Mouse (Mus musculus) yolk sac, embryonic 10.5 days (tissue): ENCODE measurements at regions not wholly inside any gene's neighbourhood (a gene's known extent, or its start where the extent isn't known, plus 50 kb on each side); places are given as distances from the start of the nearest gene placed in this dataset.
"Not testable (repeated sequence)": the region's sequence is repeated elsewhere in the genome, so short reads cannot be mapped to it uniquely, and the experiment has no call there.

Experiments used
- DNase-seq: peaks from one replicate; pipeline ENCODE4 v3.0.0-alpha.2; 2017; ENCODE audit warnings: low spot score

GRCm38 (mm10) chr8:60728339-60728738 lies 95.7 kb downstream of the Mfap3l start:
- no peak for DNase-seq

GRCm38 (mm10) chr8:60732545-60732944 lies 99.9 kb downstream of the Mfap3l start:
- DNase-seq = peak; percentile 76

GRCm38 (mm10) chr8:60735961-60736360 lies 103.3 kb downstream of the Mfap3l start:
- DNase-seq = no peak

DNA sequence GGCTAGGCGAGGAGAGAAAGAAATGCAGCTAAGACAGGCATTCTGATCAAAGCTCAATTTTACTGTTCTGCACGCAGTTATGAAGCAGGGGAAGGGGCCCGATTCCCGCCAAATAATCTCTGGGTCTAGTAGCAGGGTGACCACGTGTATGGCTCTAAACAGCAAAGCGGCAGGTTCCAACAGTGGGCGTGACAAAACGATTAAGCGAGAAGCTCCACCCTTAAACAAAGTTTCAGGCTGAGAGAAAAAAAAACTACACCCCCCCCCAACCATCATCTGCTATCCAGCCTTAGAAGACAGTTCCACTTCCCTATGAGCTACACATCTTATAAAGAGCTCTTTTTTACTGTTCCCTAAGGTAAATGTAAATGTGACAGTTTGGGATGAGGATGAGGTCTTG lies 103.8 kb downstream of the Mfap3l start:
- no peak for DNase-seq

DNA sequence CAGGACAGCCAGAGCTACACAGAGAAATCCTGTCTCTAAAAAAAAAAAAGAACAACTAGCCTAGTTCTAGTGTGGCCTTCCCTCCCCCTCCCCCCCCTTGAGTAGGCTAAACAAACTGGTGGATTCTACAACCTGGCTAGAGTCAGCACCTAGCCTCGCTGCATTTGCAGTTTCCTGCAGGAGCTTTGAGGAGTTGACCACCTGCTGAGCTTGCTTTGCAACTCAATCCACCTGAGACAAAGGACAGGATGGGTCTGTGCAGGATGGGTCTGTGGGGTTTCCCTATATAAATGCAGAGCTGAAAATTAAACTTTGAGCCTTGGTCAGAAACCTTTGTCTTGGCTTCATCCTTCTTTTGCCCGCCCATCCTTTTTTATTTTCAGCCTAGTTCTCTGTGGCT lies 104.3 kb downstream of the Mfap3l start:
- peak; percentile 18 for DNase-seq

DNA sequence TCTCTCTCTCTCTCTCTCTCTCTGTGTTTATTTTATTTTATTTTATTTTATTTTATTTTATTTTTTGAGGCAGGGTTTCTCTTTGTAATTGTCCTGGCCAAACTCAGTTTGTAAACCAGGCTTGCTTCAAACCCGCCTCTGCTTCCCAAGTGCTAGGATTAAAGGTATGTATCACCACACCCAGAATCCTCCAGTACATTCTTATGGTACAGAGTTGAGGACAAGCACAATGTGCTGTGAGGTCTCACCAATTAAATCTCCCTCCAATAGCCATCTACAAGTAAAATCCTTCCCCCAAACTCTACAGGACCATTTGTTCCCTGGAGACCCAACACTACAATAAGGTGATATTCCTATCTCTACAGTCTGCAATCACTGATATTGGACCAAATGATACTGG lies 105.0 kb downstream of the Mfap3l start:
- DNase-seq = no peak

- no peak for DNase-seq
Measured at GRCm38 (mm10) chr8:60745877-60746276, 113.2 kb downstream of the Mfap3l start.

- no peak for DNase-seq
Measured at GRCm38 (mm10) chr8:60746486-60746885, 113.9 kb downstream of the Mfap3l start.

- DNase-seq = peak; percentile 87
Measured at GRCm38 (mm10) chr8:60755704-60756415, 123.2 kb downstream of the Mfap3l start.

DNA sequence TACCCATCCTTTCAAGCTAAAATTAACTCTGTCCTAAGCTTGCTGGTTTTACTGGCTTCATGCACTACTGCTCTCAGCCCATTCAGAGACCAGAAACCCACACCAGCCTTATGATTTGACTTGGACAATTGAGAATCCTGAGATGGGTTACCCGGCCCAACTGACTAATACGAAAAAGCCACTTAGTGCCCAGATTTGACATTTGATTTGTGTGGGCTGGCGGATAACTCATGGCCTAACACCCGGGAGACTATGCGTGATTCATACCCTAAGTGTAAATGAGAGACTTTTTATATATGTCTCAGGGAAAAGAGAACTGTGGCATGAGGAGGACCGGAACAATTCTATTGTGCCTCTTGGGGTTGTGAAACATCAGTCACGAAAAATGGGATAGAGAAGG lies 126.3 kb upstream of the Hpf1 start:
- no peak for DNase-seq

- DNase-seq = no peak
Measured at GRCm38 (mm10) chr8:60773350-60773749, 116.9 kb upstream of the Hpf1 start.

- not testable (repeated sequence) for DNase-seq
Measured at GRCm38 (mm10) chr8:60776251-60776650, 114.0 kb upstream of the Hpf1 start.

- no peak for DNase-seq
Measured at GRCm38 (mm10) chr8:60785049-60785448, 105.2 kb upstream of the Hpf1 start.

GRCm38 (mm10) chr8:60790453-60790852 lies 99.8 kb upstream of the Hpf1 start:
- DNase-seq = no peak

DNA sequence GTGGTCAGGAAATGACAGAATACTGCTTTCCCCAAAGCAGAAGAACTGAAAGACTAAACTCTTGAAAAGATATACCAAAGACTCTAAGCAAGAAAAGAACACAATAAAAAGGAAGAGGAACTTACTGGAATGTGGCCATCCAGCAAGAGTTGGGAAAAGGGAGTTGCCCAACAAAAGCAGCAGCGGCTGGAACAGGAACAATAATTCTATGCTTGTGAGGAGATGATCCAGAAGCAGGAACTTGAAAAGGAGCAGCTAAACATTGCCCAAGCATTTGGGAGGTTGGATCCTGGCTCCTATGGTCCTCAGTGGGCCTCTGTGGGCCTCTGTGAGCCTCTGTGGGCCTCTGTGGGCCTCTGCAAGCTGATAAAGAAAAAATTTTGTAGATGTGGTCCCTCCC lies 97.7 kb upstream of the Hpf1 start:
- no peak for DNase-seq

GRCm38 (mm10) chr8:60804787-60805186 lies 85.4 kb upstream of the Hpf1 start:
- DNase-seq = no peak

GRCm38 (mm10) chr8:60806772-60807171 lies 83.4 kb upstream of the Hpf1 start:
- DNase-seq = no peak

- no peak for DNase-seq
Measured at GRCm38 (mm10) chr8:60809806-60810205, 80.4 kb upstream of the Hpf1 start.

DNA sequence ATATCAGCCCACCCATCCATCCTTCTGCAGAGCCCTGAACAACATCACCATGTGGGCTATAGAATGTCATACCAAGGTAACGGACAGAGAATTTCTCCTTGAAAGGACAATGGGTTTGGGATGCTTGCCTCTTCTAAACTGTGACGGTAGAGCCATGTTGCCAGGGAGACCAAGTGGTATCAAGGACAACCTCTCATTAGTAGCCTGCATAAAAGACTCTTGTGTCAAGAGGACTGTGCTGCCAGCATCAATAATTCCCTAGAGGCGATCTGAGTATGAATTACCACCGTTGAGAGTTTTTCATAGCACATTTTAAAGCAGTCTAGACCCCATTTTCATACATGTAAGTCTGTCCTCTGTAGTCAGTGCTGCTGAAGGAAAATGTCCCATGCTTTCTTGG lies 79.3 kb upstream of the Hpf1 start:
- DNase-seq = no peak

GRCm38 (mm10) chr8:60825676-60826442 lies 64.4 kb upstream of the Hpf1 start:
- no peak for DNase-seq

DNA sequence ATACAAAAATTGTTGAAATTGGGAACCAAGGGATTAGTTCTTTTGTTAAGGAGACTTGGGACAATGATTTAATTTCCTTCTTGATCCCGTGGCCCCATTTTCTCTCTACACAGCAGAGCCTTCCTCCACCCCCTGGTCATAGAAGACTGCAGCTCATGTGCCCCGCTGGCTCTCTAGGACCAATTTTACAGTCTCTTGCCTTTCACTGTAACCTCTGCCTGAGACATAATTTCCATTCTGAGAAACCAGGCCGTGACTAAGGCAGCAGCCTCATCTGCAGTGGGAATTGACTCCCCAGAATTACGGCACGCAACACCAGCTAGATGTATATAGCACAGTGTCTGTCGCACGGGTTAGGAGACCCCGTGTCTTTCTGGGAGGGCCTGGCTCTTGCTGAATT lies 63.0 kb upstream of the Hpf1 start:
- no peak for DNase-seq

DNA sequence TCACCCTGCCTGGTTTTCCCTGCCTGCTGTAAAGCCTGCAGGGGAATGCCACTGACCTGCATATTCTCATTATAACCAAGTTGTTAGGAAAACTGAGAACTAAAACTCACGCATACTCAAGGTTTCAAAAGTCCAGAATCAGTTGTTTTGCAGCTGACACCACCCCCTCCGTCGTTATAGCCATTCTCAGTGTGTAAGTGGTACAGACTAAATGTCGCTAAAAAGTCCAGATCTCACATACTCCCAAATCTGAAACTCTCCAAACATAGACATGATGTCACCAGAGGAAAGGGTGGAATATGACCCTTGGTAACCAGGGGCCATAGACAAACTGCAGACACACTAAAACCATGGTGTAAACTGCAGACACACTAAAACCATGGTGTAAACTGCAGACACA lies 61.1 kb upstream of the Hpf1 start:
- no peak for DNase-seq

DNA sequence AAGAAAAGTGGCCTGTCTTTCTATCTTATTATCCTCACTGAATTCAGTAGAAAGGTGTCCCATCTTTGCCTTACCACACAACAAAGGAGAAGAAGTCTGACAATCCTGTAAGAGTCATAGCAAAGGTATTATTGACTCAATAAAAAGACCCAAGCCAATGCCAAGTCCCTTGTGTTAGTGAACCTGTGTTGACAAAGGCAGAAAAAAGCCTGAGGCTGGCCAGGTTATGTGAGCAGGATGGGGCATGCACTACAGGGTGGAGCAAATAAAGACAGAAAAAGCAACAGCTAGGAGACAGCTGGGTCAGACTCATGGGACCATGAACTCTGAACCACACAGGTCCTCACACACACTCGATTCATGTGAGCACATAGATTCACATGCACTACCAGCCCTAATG lies 59.7 kb upstream of the Hpf1 start:
- DNase-seq = no peak

- no peak for DNase-seq
Measured at GRCm38 (mm10) chr8:60838526-60838925, 51.7 kb upstream of the Hpf1 start.
